Mouse (Mus musculus) G1E (cell line): ENCODE measurements around the gene Gm38100. TPM values are rescaled to one million over a fixed set of nuclear protein-coding genes. Genes with fewer than 3 reads are reported as not detected.

ENCODE experiments used
- ATAC-seq: 2 replicates; pipeline ENCODE4 v1.8.0; 2016; ENCODE audit warnings: mild to moderate bottlenecking; ENCODE audit not compliant: insufficient number of reproducible peaks, poor library complexity, low FRiP score, severe bottlenecking; ENCODE audit errors: extremely low read depth
- DNase-seq: peaks from one replicate; pipeline ENCODE4 v3.0.0; 2012; ENCODE audit warnings: low spot score
- H3K27me3 ChIP-seq: 2 replicates; pipeline ENCODE4 v1.6.1; 2012; ENCODE audit warnings: mild to moderate bottlenecking, low read length, inconsistent platforms; ENCODE audit not compliant: insufficient read depth
- H3K36me3 ChIP-seq: replicated peaks from 2 replicates; pipeline ENCODE3; 2012; ENCODE audit warnings: mild to moderate bottlenecking, inconsistent platforms
- H3K4me1 ChIP-seq: 2 replicates; pipeline ENCODE4 v1.6.1; 2012; ENCODE audit warnings: low read depth, low read length, inconsistent platforms, mixed read lengths; ENCODE audit not compliant: insufficient read depth
- H3K4me3 ChIP-seq: 2 replicates; pipeline ENCODE4 v1.5.1; 2012; ENCODE audit warnings: low read depth, mild to moderate bottlenecking, inconsistent platforms, low read length, moderate library complexity, mixed read lengths
- H3K9me3 ChIP-seq: replicated peaks from 2 replicates; pipeline ENCODE4 v1.6.1; 2012; ENCODE audit warnings: inconsistent platforms
- CTCF ChIP-seq: IDR thresholded peaks from 2 replicates; pipeline ENCODE4 v1.5.1; 2012; ENCODE audit warnings: low read depth, low read length, inconsistent platforms, mixed read lengths
- GATA1 ChIP-seq: IDR thresholded peaks from 2 replicates; pipeline ENCODE4 v1.6.1; 2012; ENCODE audit warnings: borderline replicate concordance, low read length, inconsistent platforms, mixed read lengths
- GATA2 ChIP-seq: IDR thresholded peaks from 2 replicates; pipeline ENCODE4 v1.6.1; 2012; ENCODE audit warnings: low read depth, low read length, inconsistent platforms, borderline replicate concordance
- POLR2AphosphoS5 ChIP-seq: IDR thresholded peaks from 2 replicates; pipeline ENCODE4 v1.6.1; 2012; ENCODE audit warnings: low read depth, low read length, inconsistent platforms; ENCODE audit not compliant: insufficient replicate concordance
- TAL1 ChIP-seq: conservative IDR thresholded peaks from 2 replicates; pipeline ENCODE4 v1.6.1; 2012; ENCODE audit warnings: low read depth, low read length, inconsistent platforms, mixed read lengths
- polyA plus RNA-seq: library from polyadenylated mRNA; stranded (reverse); fragments of >175 nt; gene quantifications from 2 replicates; pipeline ENCODE4 v1.2.3, GENCODE M21; 2012
- total RNA-seq, 2 experiments: library from RNA; stranded (forward) in 1 of 2; stranded (reverse) in 1 of 2; fragments of 200-1000 nt in 1 of 2; fragments of >200 nt in 1 of 2; fragmentation: Nextera tagmentation in 1 of 2; gene quantifications; 2 replicates each; pipeline ENCODE4 v1.2.3; 2014 to 2017

The Gm38100 gene
- total and polyA plus RNA-seq, 3 experiments, result 0.55 TPM; not detected in 2

DNA sequence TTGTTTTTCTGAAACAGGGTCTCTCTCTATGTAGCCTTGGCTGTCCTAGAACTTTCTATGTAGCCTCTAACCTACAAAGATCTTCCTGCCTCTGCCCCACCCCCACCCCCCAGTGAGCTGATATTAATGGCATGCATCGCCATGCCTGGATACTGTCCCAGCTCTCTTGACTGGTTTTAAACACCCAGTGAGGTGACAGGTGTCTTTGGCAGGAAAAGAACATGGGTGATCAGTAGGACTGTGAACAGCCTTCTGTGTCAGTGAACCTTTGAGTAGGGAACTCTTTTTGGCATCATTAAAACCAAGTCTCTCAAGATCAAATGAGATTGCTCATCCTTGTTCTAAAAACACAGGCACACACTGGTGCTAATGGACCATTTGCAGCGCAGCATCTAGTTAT, 41.7 kb downstream of the Gm38100 start:
- Histone ChIP-seq H3K4me1 (no peaks in the 10 kb centered on the region), H3K36me3 (no peaks in the 10 kb centered on the region), H3K4me3 (no peak overlapping the region), H3K9me3 (0 out of 2 replicates have a peak, but pooled peaks cover 7% of the 10 kb centered on the region), H3K27me3 (no peaks in the 10 kb centered on the region)
- DNase-seq (no peak), ATAC-seq (no peak)
- TF ChIP-seq GATA2 (no peak), CTCF (no peak), POLR2AphosphoS5 (no peak), TAL1 (no peak), GATA1 (no peak)

DNA sequence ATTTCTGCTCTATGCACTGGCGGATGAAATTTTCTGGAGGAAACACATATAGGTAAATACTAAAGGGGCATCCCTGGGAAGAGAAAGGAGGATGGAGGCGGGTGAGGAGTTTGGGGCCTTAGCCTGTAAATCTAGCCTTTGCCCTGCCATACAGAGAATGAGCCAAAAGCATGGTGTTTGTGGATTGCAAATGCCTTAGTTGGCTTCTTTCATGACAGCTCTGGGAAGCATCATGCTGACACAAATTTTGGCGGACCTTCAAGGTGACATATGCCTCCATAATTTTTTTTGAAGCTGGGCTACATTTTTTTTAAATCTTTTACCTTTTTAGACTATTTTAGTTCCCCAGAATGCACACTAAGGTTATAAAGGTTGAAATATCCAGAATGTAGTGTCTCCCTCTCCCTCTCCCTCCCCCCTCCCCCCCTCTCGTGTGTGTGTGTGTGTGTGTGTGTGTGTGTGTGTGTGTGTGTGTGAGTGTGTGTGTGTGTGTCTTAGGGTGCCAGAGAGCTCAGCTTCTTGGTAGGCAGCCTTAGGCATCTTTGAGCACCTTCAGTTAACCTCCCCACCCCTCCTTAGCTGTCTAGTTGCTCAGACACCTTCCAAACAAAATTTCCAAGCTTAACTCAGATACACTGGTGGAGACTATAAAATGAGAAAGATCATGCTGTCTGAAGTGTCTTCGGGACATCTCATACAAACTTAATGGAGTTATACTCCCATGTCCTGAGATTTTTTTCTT, 47.0 kb downstream of the Gm38100 start:
- TF ChIP-seq POLR2AphosphoS5 (no peak), CTCF (no peak), GATA1 (no peak), GATA2 (no peak), TAL1 (no peak)
- DNase-seq (no peak), ATAC-seq (no peak)
- no peaks in the 10 kb centered on the region for H3K27me3 ChIP-seq
- no peaks in the 10 kb centered on the region for H3K4me1 ChIP-seq
- H3K9me3 ChIP-seq, result peaks cover 14% of the 10 kb centered on the region; the same call in 1 of the 2 replicates
- H3K36me3 ChIP-seq, result no peaks in the 10 kb centered on the region
- H3K4me3 ChIP-seq, result no peak overlapping the region

DNA sequence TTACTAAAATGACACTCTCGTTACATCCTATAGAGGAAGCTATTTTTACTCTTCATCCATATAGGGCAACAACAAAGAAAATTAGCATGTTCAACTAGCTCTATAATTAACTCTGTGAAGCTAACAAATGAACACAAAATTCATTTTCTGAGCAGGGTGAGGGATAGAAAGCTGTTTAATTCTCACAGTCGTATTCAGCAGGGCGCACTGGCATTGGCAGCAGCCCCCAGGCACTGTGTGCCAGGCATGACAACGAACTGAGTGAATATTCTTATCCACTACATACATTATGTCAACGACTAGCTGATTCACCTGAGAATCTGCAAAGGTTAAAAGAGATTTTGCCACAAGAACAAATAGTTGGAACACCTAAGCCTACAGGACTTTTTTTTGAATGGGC, 50.6 kb downstream of the Gm38100 start:
- TF ChIP-seq GATA1, result no peak
- TF ChIP-seq POLR2AphosphoS5, result no peak
- no peak for TF ChIP-seq CTCF
- no peak for TF ChIP-seq TAL1
- TF ChIP-seq GATA2, result no peak
- Histone ChIP-seq H3K36me3 (no peaks in the 10 kb centered on the region), H3K4me1 (no peaks in the 10 kb centered on the region), H3K9me3 (peaks cover 18% of the 10 kb centered on the region), H3K4me3 (no peak overlapping the region), H3K27me3 (no peaks in the 10 kb centered on the region)
- ATAC-seq (no peak), DNase-seq (no peak)

Other genes with a start within 250 kb of the Gm38100 start
- not detected in 2 replicates for gene Opn3, start 227.6 kb upstream of the Gm38100 start, total RNA-seq (2014; fragmentation: Nextera tagmentation)
- 0.17 and 0.27 TPM in 2 replicates for gene Opn3, start 227.6 kb upstream of the Gm38100 start, total RNA-seq (2017)
- 0.64 and 0.98 TPM in 2 replicates for gene Opn3, start 227.6 kb upstream of the Gm38100 start, polyA plus RNA-seq
- 18.4 and 21.7 TPM in 2 replicates for gene Chml, start 227.4 kb upstream of the Gm38100 start, total RNA-seq (2014; fragmentation: Nextera tagmentation)
- gene Chml, start 227.4 kb upstream of the Gm38100 start, total RNA-seq (2017), result 15.6 and 17.8 TPM in 2 replicates
- 15.6 and 25.3 TPM in 2 replicates for gene Chml, start 227.4 kb upstream of the Gm38100 start, polyA plus RNA-seq
- gene Wdr64, start 221.7 kb upstream of the Gm38100 start, total RNA-seq (2014; fragmentation: Nextera tagmentation), result not detected in 2 replicates
- gene Wdr64, start 221.7 kb upstream of the Gm38100 start, total RNA-seq (2017), result 0.05 TPM in 1 of 2 replicates, not detected in the other
- not detected in 2 replicates for gene Wdr64, start 221.7 kb upstream of the Gm38100 start, polyA plus RNA-seq
- 53.2 and 54.9 TPM in 2 replicates for gene Exo1, start 39.7 kb upstream of the Gm38100 start, total RNA-seq (2014; fragmentation: Nextera tagmentation)
- 49.5 and 59.3 TPM in 2 replicates for gene Exo1, start 39.7 kb upstream of the Gm38100 start, total RNA-seq (2017)
- gene Exo1, start 39.7 kb upstream of the Gm38100 start, polyA plus RNA-seq, result 2.6 and 2.7 TPM in 2 replicates
- not detected in 2 replicates for gene Rbm8a2, start 58.8 kb downstream of the Gm38100 start, total RNA-seq (2014; fragmentation: Nextera tagmentation)
- gene Rbm8a2, start 58.8 kb downstream of the Gm38100 start, total RNA-seq (2017), result 0.29 and 0.38 TPM in 2 replicates
- 0.03 TPM in 1 of 2 replicates, not detected in the other for gene Rbm8a2, start 58.8 kb downstream of the Gm38100 start, polyA plus RNA-seq